Mouse (Mus musculus) gastrocnemius, postnatal 25 days (tissue): ENCODE measurements around the gene Banf1. TPM values are rescaled to one million over a fixed set of nuclear protein-coding genes. Genes with fewer than 3 reads are reported as not detected.
"Not testable (repeated sequence)": the region's sequence is repeated elsewhere in the genome, so short reads cannot be mapped to it uniquely, and the experiment has no call there.

ENCODE experiments used
- DNase-seq: peaks from one replicate; pipeline ENCODE4 v3.0.0; 2022
- total RNA-seq, 2 experiments: library from RNA; stranded (reverse); gene quantifications; 1 replicate in 1 of 2; 2 replicates in 1 of 2; pipeline ENCODE4 v1.2.3; 2021

Gene Banf1
- total RNA-seq, 2 experiments from 2014 or later: 114 to 122 TPM

DNA sequence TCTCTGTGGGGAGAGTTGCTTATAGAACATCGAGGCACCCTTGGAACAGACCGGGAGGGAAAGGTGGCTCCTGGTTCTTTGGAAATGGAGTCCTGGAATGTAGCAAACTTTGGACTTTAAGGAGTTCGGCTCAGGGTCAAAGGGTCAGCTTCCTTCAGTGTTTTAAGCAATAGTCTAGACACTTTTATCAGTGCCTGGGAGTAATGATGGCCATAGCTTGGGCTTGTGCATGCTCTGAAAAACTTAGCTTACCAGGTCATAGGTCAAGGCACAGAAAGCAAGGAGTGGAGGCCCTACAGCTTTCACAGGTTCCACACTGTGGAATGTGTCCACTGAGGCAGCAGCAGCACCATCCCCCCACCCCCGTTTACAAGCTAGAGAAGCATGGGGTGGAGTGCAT lies 7.8 kb upstream of the Banf1 start:
- no peak for DNase-seq

DNA sequence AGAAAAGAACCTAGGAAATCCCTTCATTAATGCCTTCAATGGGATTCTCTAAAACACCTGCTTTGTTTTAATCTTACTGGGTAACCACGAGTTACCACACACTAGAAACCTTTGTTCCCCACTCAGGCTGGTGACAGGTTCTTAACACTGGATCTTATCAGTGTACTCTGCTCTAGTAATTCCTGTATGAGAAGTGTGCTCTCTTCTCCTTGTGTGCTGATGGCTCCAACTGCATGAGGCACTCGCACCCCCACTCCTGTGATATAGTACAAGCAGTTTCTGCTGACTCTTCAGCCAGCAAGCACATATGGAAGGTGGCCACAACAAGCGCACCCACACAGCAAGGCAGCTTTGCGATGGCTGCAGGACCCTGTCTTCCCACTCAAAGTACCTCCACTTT lies 7.2 kb upstream of the Banf1 start:
- no peak for DNase-seq

DNA sequence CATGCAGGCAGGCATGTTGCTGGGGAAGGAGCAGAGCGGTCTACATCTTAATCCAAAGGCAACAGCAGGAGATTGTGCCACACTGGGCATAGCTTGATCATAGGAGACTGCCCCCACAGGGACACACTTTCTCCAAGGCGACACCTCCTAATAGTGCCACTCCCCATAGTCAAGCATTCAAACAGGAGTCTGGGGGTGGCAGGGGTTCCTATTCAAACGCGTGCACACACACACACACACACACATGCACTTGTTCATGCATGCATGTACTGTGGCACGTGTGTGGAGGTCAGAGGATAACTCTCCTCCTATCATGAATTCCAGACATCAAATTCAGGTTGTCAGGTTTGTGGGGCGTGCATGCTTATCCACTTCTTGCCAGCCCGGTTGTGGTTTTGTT lies 5.8 kb upstream of the Banf1 start:
- DNase-seq: no peak

DNA sequence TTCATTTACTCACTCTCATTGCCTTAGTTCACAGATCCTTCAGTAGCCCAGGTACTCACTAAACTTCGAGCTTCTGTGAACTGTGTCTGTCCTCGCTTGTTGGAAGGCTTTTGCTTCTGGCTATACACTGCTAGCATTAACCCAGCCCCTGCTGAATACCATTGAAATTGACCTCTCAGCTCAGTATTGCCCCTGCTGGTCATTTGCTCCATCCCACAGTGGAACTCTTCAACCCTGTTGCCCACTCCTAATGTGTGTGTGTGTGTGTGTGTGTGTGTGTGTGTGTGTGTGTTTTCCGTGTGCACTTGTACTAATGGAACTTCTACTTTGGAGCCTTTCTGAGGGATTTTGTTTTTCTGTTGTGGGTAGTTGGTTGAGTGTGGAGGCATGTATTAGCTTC lies 4.0 kb upstream of the Banf1 start:
- no peak for DNase-seq

DNA sequence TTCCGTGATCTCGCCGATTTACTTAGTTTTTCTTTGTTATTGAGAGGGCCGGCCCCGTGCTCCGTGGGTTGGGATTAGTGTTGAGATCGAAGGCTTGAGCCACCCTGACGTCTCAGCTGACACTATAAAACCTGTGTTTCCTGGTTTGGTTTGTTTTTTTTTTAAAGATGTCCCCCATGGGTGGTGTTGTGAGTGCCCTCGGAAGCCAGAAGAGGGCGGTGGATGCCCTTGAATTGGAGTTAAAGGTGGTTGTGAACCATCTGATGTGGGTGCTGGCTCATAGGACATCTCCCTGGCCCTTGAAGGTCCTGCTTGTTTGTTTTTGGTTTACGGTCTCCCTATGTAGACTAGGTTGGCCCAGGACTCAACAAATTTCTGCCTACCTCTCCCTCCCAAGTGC lies 487 bp upstream of the Banf1 start:
- DNase-seq: no peak

DNA sequence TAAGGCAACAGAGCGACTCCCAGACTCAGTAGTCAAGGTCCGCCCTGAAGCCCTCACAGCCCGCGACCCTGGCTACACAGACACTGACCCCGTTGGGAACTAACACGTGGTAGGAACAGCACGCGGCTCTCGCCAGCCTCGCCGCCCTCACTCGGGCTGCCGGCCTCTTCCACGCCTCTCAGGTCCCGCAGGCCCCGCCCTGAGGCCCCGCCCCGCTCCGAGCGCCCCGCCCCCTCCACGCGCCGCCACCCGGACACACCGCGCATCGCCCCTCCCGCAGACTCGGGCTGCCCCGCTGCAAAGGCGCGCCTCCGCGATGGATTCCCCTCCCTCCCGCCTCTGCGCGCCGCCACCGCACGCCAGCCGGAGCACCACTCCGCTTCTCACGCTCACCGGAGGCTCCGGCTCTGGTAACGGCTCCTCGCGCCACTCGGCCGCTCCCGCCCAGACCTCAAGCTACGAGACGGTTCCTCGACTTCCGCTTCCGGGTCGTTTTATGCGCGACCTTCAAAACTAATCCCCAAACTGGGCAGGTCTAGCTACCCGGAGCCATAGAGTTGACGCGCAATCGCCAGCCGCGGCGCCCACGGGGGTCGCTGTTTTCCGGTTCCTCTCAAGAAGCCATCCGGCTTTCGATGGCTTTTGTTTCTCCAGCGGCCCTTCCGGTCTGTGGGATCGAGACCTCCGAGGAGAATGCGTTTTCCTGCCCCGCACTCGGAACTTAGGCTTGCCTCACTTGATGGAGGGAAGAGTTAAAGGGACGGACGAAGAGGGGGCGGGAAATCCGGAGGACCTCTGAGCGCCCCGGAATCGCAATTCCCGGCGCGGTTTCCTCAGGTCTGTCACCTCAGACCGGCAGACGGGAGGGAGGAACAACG lies 554 bp downstream of the Banf1 start, which contains the start of gene Eif1ad:
Gene Eif1ad (plus strand): TSS at position 567 of the 878 bp plus-strand sequence.
- DNase-seq: peak; percentile 93

DNA sequence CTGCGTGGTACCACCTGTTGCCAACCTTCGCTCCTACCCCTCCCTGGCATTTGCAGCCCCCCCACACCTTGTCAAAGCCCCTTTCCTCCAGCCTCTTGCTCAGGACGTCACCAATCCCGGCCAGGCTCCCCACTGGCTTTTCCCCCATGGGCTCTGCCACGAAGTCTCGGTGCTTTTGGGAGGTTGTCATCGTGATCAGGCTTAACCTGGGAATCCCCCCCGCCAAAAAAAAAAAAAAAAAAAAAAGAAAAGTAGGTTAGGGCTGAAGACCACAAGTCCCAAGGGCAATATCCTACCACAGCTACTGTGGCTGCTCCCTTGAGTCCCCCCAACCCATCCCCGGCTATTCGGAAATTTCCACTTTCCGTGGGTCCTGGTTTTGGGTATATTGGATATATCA lies 1.2 kb downstream of the Banf1 start:
- no peak for DNase-seq

DNA sequence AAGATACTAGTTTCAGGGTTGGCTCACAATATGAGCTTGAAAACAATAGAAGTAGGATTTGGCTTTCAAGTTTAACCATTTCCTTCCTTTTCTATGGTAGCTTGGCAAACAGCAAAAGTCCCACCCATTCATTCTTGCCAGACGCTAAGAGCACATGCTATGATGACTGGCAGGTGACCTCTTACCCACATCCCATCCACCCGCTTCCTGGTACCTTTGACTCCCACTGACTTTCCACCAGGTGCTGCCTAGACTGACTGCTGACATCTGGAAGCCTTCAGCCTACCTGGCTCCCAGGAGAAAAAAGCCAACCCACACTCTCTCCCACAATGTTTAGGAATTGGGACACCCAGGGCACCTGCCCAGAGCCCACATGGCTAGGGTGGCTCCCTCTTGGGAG lies 2.8 kb downstream of the Banf1 start:
- no peak for DNase-seq

DNA sequence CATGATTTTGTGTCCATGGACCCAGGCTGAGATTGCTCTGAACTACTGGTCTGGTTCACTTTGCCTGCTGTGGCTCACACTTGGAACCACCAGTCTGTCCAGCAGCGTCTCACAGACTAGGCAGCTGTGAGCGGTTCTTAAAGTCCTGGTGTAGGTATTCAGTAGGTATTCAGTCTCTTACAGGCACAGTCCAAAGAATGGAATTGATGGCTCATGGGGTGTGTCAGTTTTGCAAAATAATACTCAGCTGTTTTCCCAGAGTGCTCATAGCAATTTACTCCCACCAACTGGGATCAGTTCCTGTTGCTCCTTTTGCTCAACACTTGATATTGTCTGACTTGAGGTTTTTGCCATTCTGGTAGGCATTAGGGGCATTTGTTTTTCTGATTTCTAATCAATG lies 4.8 kb downstream of the Banf1 start:
- no peak for DNase-seq

DNA sequence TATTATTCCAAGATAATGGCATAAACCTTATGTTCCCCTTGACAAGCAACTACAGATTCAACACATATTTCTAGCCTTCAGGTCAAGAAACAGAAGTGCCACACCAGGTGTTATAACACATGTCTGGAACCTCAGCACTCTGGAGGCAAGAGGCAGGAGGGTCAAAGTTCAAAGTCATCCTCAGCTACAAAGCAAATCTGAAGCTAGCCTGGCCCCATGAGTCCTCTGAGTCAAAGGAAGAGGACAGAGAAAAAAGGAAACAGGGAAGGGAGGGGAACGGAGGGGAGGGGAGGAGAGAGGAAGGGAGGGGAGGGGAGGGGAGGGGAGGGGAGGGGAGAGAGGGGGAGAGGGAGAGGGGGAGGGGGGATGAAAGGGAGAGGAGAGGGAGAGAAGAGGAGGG lies 10.9 kb downstream of the Banf1 start:
- no peak for DNase-seq

DNA sequence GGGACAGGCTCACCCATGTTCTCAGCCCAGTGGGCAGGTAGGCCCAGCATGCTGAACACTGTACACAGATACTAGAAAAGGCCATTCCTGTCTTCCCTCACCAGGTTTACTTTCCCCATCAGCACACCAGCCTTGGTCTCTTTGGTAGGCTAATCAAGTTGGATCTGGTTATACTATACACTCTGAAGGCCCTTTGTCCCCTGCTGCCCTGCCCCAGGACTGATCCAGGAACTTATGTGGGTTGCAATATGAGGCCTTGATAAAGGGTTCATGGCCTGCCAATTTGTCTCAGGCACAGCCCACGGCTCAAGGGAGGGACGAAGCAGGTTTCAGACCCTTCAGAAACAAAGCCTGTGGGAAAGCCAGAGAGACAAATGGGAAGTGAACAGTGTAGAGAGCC lies 13.4 kb downstream of the Banf1 start:
- DNase-seq: no peak

DNA sequence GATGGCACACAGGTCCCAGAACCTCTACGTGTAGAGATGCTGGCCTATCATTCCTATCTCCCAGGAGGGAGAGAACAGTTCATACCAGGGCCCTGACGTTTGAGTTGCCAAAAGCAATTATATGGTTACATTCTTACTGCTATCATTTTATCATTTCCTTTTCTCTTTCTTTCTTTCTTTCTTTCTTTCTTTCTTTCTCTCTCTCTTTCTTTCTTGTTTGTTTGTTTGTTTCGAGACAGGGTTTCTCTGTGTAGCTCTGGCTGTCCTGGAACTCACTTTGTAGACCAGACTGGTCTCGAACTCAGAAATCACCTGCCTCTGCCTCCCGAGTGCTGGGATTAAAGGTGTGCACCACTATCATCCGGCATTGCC lies 17.5 kb downstream of the Banf1 start, which contains the start of gene Cst6:
Gene Cst6 (minus strand): TSS at position 73 of the 372 bp plus-strand sequence.
- not testable (repeated sequence) for DNase-seq

DNA sequence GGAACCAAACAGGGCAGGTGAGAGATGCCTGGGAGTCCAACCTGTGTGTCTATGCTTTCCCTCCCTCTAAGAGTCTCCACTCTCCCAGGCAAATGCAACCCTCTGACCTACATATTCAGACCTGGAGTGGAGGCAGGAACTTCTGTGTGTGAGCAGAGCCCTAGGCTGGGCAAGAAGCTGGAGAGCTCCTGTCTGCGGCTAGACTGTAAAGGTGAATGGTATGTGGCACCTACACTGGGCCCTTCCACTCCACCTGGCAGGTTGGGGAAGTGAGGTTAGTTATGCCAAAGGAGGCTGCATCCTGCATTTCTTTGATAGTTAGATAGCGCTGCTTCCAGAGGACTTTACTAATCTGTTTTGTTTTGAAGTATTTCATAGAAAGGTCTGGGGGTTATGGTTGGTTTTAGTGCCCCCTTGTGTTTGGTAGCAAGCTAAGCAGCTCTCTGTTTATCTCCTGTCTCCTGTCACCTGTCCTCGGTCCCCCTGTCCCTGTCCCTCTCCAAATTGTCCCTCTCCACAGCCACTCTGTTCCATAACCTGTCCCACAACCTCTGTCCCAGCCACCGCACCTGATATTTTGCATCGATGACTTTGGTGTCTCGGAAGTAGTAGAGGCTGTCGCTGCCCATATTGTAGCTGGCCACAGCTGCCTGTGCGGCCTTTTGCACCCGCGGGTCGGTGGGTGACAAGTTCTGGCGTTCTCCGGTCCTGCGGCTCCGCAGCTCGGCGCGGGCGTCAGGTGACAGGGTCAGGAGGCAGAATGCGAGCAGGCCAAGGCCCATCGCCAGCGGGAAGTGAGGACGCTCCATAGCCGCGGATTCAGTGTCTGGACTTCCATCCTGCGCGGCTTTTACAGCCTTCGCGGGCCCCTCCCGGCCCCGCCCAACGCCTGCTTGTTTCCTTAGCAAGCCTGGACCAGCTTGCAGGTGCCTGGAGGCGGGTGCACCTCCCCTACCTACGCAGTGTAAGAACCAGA lies 18.2 kb downstream of the Banf1 start:
- no peak for DNase-seq

DNA sequence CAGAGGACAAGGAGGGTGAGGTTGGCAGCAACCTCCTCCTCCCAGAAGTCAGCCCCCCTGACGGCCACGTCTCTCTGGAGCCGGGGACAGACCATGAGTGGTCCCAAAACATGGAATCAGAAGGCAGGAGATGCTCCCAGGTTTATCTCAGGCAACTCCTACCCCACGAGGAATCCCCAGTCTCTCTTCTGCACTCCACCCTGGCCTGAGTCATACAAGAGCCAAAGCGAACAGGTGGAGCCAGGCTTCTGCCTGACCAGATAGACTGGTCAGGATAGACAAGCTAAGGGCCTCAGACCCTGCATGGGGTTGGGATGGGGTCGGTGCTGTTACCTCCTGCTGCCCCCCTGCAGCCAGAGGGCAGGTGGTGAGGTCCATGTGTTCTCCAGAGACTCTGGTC lies 18.9 kb downstream of the Banf1 start:
- DNase-seq: no peak

DNA sequence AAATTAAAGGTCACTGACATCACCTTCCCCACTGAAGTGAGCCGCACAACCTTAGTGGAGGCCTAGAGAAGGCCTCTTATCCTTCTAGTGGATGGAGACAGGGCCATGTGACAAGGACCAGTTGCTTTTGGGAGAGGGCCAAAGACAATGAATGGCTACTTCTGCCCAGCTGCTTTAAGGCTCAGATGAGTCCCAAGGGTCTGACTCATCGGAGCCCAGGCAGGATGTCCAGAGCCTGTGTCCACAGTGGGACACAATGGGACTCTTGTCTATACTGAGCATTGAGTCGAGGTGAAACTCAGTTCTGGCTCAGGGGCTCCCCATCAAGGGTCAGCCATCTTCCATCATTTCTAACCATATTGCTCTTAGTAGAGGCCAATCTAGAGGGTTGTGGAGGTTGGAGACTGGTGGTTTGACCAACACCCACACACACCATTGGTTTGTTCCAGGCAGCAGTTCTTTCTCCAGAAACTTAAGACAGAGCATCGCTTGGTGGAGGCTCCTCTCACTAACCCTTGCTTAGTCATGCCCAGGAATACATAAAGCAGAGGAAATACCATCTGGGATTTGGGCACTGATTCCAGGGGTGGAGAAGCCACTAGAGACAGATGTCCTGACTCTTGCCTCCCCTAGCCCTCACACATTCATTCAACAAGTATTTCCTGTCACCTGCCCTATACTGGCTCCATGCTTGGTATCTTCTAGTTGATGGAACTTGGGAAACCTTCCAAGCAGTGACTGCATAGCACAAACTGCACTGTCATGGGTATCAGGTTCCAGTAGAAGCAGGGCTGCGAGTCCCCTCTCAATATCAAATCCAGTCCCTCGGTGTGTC lies 21.5 kb downstream of the Banf1 start:
- DNase-seq: peak; percentile 33

DNA sequence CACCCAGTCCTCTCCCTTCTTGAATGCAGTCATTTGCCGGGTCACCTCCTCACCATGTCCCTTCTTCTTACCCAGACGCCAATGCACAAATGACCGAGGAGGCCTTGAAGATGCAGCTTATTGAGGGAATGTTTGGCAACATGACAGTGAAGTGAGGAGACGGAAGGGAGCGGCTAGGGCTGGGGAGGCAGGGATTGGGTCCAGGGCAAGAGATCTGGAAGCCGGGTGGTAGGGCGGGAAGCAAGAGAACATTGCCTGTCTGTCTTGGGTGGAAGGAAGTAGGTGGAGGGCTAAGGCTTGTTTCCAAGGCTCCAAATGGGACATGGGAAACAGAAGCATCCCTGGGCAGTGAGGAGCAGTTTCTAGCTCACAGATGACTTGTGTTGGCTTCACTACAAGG lies 25.6 kb downstream of the Banf1 start:
- no peak for DNase-seq

DNA sequence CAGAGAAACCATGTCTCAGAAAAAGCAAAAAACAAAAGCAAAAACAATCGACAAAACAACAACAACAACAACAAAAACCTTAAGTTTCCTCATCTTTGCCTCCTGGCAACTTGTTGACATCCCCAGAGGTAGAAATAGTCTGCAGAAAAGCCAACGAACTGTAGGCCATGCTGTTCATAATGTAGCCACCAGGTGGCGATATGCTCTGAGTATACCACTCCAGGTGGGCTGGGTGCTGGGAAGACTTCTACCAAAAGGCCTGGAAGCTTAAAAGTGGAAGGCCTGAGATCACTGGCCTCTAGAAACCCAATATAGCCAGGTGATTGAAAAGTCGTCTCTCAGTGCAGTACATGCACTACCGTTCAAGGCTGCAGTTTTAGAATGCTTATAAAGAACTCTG lies 29.0 kb downstream of the Banf1 start:
- DNase-seq: peak; percentile 66

DNA sequence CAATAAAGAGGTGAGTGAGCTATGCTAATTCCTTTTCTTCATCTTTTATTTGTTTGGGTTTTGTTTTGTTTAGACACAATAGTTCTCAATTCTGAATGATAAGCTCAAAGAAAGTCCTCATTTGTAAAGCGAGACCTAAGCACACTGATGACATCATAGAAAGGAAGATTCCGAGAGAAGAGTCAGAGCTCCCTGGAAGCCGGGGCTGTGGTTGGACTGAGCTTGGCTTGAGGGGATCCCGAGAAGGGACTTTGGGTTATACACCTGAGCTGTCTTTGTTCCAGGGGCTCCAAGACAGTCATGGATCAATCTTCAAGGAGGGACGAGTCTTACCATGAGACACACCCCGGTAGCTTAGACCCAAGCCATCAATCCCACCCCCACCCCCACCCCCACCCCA lies 31.5 kb downstream of the Banf1 start, which contains the start of gene Catsper1:
Gene Catsper1 (plus strand): TSS at position 301 of the 400 bp plus-strand sequence.
- DNase-seq: no peak

DNA sequence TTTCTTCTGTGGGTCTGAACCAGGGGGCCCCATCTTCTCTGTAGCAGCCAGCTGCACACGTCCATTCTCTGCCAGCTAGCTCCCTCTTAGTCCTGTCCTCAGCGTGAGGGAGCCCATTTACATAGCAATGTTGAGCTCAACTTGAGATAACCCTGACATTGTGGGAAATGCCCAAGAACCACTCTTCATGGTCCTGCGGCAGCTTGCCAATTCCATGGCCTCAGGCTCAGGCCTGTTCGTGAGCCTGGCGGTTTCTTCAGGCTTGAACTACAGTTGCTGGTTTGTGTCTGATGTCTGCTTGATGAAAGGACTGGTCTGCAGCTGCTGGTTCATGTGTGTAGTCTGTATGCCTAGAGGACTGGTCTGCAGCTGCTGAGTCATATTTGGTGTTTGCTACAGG lies 32.2 kb downstream of the Banf1 start:
- DNase-seq: no peak

DNA sequence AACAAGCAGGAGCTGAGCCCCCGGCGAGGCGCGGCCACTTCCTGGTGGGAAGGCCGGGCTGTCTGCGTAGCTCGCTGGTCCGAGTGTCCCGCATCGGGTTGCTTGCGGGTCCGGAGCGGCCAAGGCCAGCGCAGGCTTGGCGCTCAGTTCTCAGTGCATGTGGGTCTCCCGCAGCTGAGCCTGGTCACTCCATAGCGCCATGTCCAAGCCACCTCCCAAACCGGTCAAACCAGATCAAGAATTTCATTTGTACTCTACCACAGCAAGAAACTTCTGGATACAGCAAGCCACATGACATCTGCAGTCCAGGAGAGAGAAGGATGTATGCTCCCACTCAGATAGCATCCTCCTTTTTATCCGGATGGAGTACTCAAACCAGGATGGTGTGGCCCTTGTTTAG lies 39.0 kb downstream of the Banf1 start:
- DNase-seq: no peak

DNA sequence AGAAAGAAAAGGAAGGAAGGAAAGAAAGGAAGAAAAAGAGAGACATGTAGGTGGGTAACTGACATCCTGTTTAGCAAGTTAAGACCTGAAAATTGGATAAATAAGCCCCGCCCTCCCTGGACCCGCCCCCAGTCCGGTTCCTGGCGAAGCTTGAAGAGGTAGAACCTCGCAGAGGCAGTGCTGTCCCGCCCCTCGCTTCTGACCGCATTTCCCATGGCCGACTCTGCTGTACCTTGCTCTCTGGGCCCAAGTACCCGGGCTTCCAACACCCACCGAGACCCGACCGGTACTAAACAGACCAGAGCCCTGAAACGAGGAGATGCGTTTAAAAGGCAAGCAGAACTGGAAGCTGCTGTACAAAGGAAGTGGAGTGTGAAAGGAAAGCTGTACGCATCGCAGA lies 43.2 kb downstream of the Banf1 start:
- no peak for DNase-seq
